Mouse (Mus musculus) liver, embryonic 14.5 days (tissue): ENCODE results near the gene Car6. TPM values are rescaled to one million over a fixed set of nuclear protein-coding genes. Genes with fewer than 3 reads are reported as not detected.

ENCODE experiments used
- ATAC-seq: fragments of 200-750 bp; cut with Nextera tagmentation; 2 replicates; pipeline ENCODE4 v1.8.0; 2017; ENCODE audit warnings: moderate number of reproducible peaks, mild to moderate bottlenecking, moderate library complexity; ENCODE audit not compliant: insufficient read depth
- DNase-seq, 3 experiments: peaks; one replicate each; pipeline ENCODE4 v3.0.0-alpha.2; 2012 to 2013; ENCODE audit warnings: low read depth in 3 of 3, low spot score in 3 of 3
- H3K27ac ChIP-seq: fragments of 300-500 bp; sonication (generic); 2 replicates; pipeline ENCODE4 v1.5.1; 2014; ENCODE audit warnings: moderate library complexity, mild to moderate bottlenecking, control low read depth, inconsistent platforms
- H3K27me3 ChIP-seq: fragments of 300-500 bp; sonication (generic); 2 replicates; pipeline ENCODE4 v1.6.1; 2014; ENCODE audit warnings: mild to moderate bottlenecking, low read length, moderate library complexity; ENCODE audit not compliant: control insufficient read depth, insufficient read depth
- H3K36me3 ChIP-seq: fragments of 300-500 bp; sonication (generic); replicated peaks from 2 replicates; pipeline ENCODE4 v1.6.1; 2014; ENCODE audit warnings: low read depth; ENCODE audit not compliant: control insufficient read depth, insufficient read depth
- H3K4me1 ChIP-seq, 2 experiments: fragments of 200-500 bp in 1 of 2; fragments of 300-500 bp in 1 of 2; sonication (generic) in 1 of 2; replicated peaks; 2 replicates each; pipeline ENCODE4 v1.6.1; 2012 to 2014; ENCODE audit warnings: antibody characterized with exemption in 1 of 2, inconsistent platforms in 1 of 2, low read length in 1 of 2; ENCODE audit not compliant: control insufficient read depth in 2 of 2, insufficient read depth in 2 of 2
- H3K4me2 ChIP-seq: fragments of 300-500 bp; sonication (generic); 2 replicates; pipeline ENCODE4 v1.6.1; 2014; ENCODE audit warnings: low read depth, mild to moderate bottlenecking, control low read depth, moderate library complexity
- H3K4me3 ChIP-seq, 2 experiments: fragments of 200-500 bp in 1 of 2; fragments of 300-500 bp in 1 of 2; sonication (generic) in 1 of 2; 2 replicates each; pipeline ENCODE4 v1.5.1; 2012 to 2014; ENCODE audit warnings: low read depth in 2 of 2, low read length in 2 of 2, mild to moderate bottlenecking in 2 of 2, control low read depth in 1 of 2, inconsistent platforms in 1 of 2, moderate library complexity in 1 of 2; ENCODE audit not compliant: insufficient read depth in 1 of 2
- H3K9ac ChIP-seq: fragments of 300-500 bp; sonication (generic); replicated peaks from 2 replicates; pipeline ENCODE4 v1.6.1; 2014; ENCODE audit warnings: mild to moderate bottlenecking, control low read depth, moderate library complexity
- H3K9me3 ChIP-seq: fragments of 300-500 bp; sonication (generic); 2 replicates; pipeline ENCODE4 v1.6.1; 2016; ENCODE audit warnings: low read length, mixed read lengths; ENCODE audit not compliant: control insufficient read depth
- CTCF ChIP-seq: IDR thresholded peaks from 2 replicates; pipeline ENCODE4 v1.5.1; 2016; ENCODE audit warnings: antibody characterized with exemption, low read depth, control low read depth
- EP300 ChIP-seq: IDR thresholded peaks from 2 replicates; pipeline ENCODE4 v1.6.1; 2016; ENCODE audit warnings: antibody characterized with exemption, low read depth
- WGBS: fragments of 180-500 bp; shearing (Covaris S2); extraction: QIAGEN DNeasy Blood & Tissue Kit; methylation state at CpG from one replicate; pipeline ENCODE4 v1.1.7; 2014; ENCODE audit not compliant: insufficient replicate concordance; 5-methylcytosine and 5-hydroxymethylcytosine counted together
- polyA plus RNA-seq, 2 experiments: library from polyadenylated mRNA; depleted of rRNA in 1 of 2; stranded (reverse) in 1 of 2; unstranded in 1 of 2; fragments of >200 nt; fragmentation: Nextera tagmentation in 1 of 2; extraction: Ambion mirVana in 1 of 2; gene quantifications; 2 replicates each; pipeline versions ENCODE4 v1.2.1 to v1.2.3; 2012 to 2014

The Car6 gene
- polyA plus RNA-seq, 2 experiments, result 0.02 to 0.09 TPM

GRCm38 (mm10) chr4:150168406-150168805, 32.7 kb downstream of the Car6 start:
- Histone ChIP-seq H3K9me3 (no peaks in the 10 kb centered on the region), H3K9ac (no peak overlapping the region), H3K4me3 (no peak overlapping the region), H3K36me3 (no peaks in the 10 kb centered on the region), H3K4me1 (peaks cover 0 to 3% of the 10 kb centered on the region in 2 experiments; a peak in 1 of 4 replicates), H3K4me2 (no peak overlapping the region), H3K27ac (no peak overlapping the region), H3K27me3 (no peaks in the 10 kb centered on the region)
- WGBS, result 67% methylated on average over 10 of the region's 10 CpGs
- no peak for DNase-seq
- no peak for ATAC-seq
- TF ChIP-seq EP300 (no peak), CTCF (no peak)

GRCm38 (mm10) chr4:150164875-150165274, 36.3 kb downstream of the Car6 start:
- Histone ChIP-seq H3K27me3 (no peaks in the 10 kb centered on the region), H3K4me1 (no peaks in the 10 kb centered on the region), H3K36me3 (no peaks in the 10 kb centered on the region), H3K9ac (no peak overlapping the region), H3K27ac (no peak overlapping the region), H3K4me3 (no peak overlapping the region), H3K4me2 (no peak overlapping the region), H3K9me3 (no peaks in the 10 kb centered on the region)
- DNase-seq (no peak), ATAC-seq (no peak)
- 39% methylated on average over 13 of the region's 13 CpGs for WGBS
- TF ChIP-seq CTCF (no peak), EP300 (no peak)

- Histone ChIP-seq H3K4me3 (no peak overlapping the region), H3K4me1 (no peaks in the 10 kb centered on the region), H3K9ac (no peak overlapping the region), H3K27ac (no peak overlapping the region), H3K27me3 (no peaks in the 10 kb centered on the region), H3K36me3 (no peaks in the 10 kb centered on the region), H3K4me2 (no peak overlapping the region), H3K9me3 (no peaks in the 10 kb centered on the region)
- ATAC-seq, result no peak
- DNase-seq, result no peak
- 63% methylated on average over 13 of the region's 13 CpGs for WGBS
- TF ChIP-seq EP300, result no peak
- peak; percentile 64 for TF ChIP-seq CTCF
These were observed 38.5 kb downstream of the Car6 start for GRCm38 (mm10) chr4:150162561-150163169.

- DNase-seq, result no peak
- no peak for ATAC-seq
- Histone ChIP-seq H3K36me3 (no peaks in the 10 kb centered on the region), H3K4me2 (no peak overlapping the region), H3K27ac (no peak overlapping the region), H3K4me3 (no peak overlapping the region), H3K9me3 (no peaks in the 10 kb centered on the region), H3K27me3 (no peaks in the 10 kb centered on the region), H3K9ac (no peak overlapping the region), H3K4me1 (peaks cover 0 to 5% of the 10 kb centered on the region in 2 experiments; a peak in 1 of 4 replicates)
- WGBS, result 45% methylated on average over 2 of the region's 2 CpGs
- TF ChIP-seq EP300, result no peak
- no peak for TF ChIP-seq CTCF
These were observed 41.7 kb downstream of the Car6 start for GRCm38 (mm10) chr4:150159458-150159857.

GRCm38 (mm10) chr4:150157348-150157882, 43.7 kb downstream of the Car6 start:
- Histone ChIP-seq H3K4me3 (no peak overlapping the region), H3K9ac (no peak overlapping the region), H3K9me3 (no peaks in the 10 kb centered on the region), H3K4me1 (peaks cover 0 to 7% of the 10 kb centered on the region in 2 experiments; a peak in 1 of 4 replicates), H3K36me3 (no peaks in the 10 kb centered on the region), H3K27me3 (no peaks in the 10 kb centered on the region), H3K4me2 (no peak overlapping the region), H3K27ac (no peak overlapping the region)
- ATAC-seq, result no peak
- 50% methylated on average over 14 of the region's 14 CpGs for WGBS
- no peak for DNase-seq
- TF ChIP-seq EP300 (no peak), CTCF (peak; percentile 16; the same call in 1 of the 2 replicates)
